Mouse (Mus musculus): ENCODE results near the gene Afg3l1. TPM values are rescaled to one million over a fixed set of nuclear protein-coding genes. Genes with fewer than 3 reads are reported as not detected.
"Not testable (repeated sequence)": the region's sequence is repeated elsewhere in the genome, so short reads cannot be mapped to it uniquely, and the experiment has no call there.

The Afg3l1 gene
- polyA plus RNA-seq, 1 experiment = 22.8 TPM

GRCm38 (mm10) chr8:123452149-123452548 lies 25.6 kb upstream of the Afg3l1 start:
- Histone ChIP-seq H3K27ac (ENCODE audit: control insufficient read depth, insufficient read depth, low read depth, low read length, poor library complexity) (no peak overlapping the region), H3K4me1 (ENCODE audit: control insufficient read depth, insufficient read depth, low read length) (peaks cover 10% of the 10 kb centered on the region), H3K4me3 (replicated peaks; ENCODE audit: control insufficient read depth, low read depth, low read length) (no peak overlapping the region)
- WGBS = 8% methylated on average over 4 of the region's 4 CpGs
- no peak for TF ChIP-seq POLR2A (IDR thresholded peaks at IDR 0.05; ENCODE audit: borderline replicate concordance, control insufficient read depth, low read depth, low read length)
- TF ChIP-seq CTCF (IDR thresholded peaks at IDR 0.05; ENCODE audit: control insufficient read depth, insufficient read depth, low read length) = no peak

GRCm38 (mm10) chr8:123453291-123453690 lies 24.4 kb upstream of the Afg3l1 start:
- peaks cover 9% of the 10 kb centered on the region for H3K4me1 ChIP-seq (ENCODE audit: control insufficient read depth, insufficient read depth, low read length)
- no peak overlapping the region for H3K4me3 ChIP-seq (replicated peaks; ENCODE audit: control insufficient read depth, low read depth, low read length)
- TF ChIP-seq CTCF (IDR thresholded peaks at IDR 0.05; ENCODE audit: control insufficient read depth, insufficient read depth, low read length) (no peak), POLR2A (IDR thresholded peaks at IDR 0.05; ENCODE audit: borderline replicate concordance, control insufficient read depth, low read depth, low read length) (no peak)
- H3K27ac ChIP-seq (ENCODE audit: control insufficient read depth, insufficient read depth, low read depth, low read length, poor library complexity) = no peak overlapping the region
- 63% methylated on average over 7 of the region's 7 CpGs for WGBS

DNA sequence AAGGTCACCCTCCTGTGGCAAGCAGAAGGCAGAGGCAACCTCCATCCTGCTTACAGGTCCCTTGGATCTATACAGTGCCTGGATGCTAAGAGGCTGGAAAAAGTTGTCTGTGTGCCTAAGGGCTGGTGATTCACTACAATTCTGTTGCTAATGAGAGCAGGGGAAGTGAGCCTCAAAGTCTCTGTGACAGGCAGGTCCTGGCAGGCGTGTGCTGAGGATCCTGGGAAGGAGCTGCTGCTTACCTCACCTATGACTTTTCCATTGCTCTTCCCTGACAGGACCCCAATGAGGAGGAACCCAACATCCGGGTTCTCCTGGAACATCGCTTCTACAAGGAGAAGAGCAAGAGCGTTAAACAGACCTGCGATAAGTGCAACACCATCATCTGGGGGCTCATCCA lies 23.8 kb upstream of the Afg3l1 start:
- TF ChIP-seq CTCF (IDR thresholded peaks at IDR 0.05; ENCODE audit: control insufficient read depth, insufficient read depth, low read length) = no peak
- no peak for TF ChIP-seq POLR2A (IDR thresholded peaks at IDR 0.05; ENCODE audit: borderline replicate concordance, control insufficient read depth, low read depth, low read length)
- Histone ChIP-seq H3K4me1 (ENCODE audit: control insufficient read depth, insufficient read depth, low read length) (peaks cover 9% of the 10 kb centered on the region), H3K4me3 (replicated peaks; ENCODE audit: control insufficient read depth, low read depth, low read length) (no peak overlapping the region), H3K27ac (ENCODE audit: control insufficient read depth, insufficient read depth, low read depth, low read length, poor library complexity) (peak overlapping the region; percentile 0; the same call in 1 of the 2 replicates)
- 85% methylated on average over 5 of the region's 5 CpGs for WGBS

GRCm38 (mm10) chr8:123454559-123454958 lies 23.1 kb upstream of the Afg3l1 start:
- no peak overlapping the region for H3K27ac ChIP-seq (ENCODE audit: control insufficient read depth, insufficient read depth, low read depth, low read length, poor library complexity)
- TF ChIP-seq POLR2A (IDR thresholded peaks at IDR 0.05; ENCODE audit: borderline replicate concordance, control insufficient read depth, low read depth, low read length) = no peak
- WGBS = 48% methylated on average over 6 of the region's 6 CpGs
- peaks cover 9% of the 10 kb centered on the region for H3K4me1 ChIP-seq (ENCODE audit: control insufficient read depth, insufficient read depth, low read length)
- no peak overlapping the region for H3K4me3 ChIP-seq (replicated peaks; ENCODE audit: control insufficient read depth, low read depth, low read length)

GRCm38 (mm10) chr8:123463651-123464050 lies 14.1 kb upstream of the Afg3l1 start:
- Histone ChIP-seq H3K4me3 (replicated peaks; ENCODE audit: control insufficient read depth, low read depth, low read length) (no peak overlapping the region), H3K27ac (ENCODE audit: control insufficient read depth, insufficient read depth, low read depth, low read length, poor library complexity) (no peak overlapping the region), H3K4me1 (ENCODE audit: control insufficient read depth, insufficient read depth, low read length) (no peaks in the 10 kb centered on the region)
- no peak for TF ChIP-seq POLR2A (IDR thresholded peaks at IDR 0.05; ENCODE audit: borderline replicate concordance, control insufficient read depth, low read depth, low read length)
- no peak for TF ChIP-seq CTCF (IDR thresholded peaks at IDR 0.05; ENCODE audit: control insufficient read depth, insufficient read depth, low read length)
- 87% methylated on average over 4 of the region's 4 CpGs for WGBS

DNA sequence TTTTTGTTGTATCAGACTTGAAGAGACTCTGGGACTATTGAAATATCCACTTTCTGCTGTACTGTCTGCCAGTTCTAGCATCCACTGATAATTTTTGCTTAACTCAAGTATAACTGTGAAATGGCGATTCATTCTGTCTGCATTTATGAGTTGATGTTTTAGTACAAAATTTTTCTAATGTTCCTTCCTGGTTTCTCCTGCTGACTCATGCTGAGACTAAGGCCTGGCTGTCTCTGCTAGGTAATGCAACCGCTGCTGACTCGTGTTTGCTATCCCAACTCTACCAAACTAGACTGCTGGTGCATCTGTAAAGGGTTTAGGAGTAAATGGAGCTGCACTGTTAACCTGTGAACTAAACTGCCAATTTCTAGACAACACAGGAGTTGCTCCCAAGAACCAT lies 10.2 kb upstream of the Afg3l1 start:
- TF ChIP-seq POLR2A (IDR thresholded peaks at IDR 0.05; ENCODE audit: borderline replicate concordance, control insufficient read depth, low read depth, low read length) = no peak
- TF ChIP-seq CTCF (IDR thresholded peaks at IDR 0.05; ENCODE audit: control insufficient read depth, insufficient read depth, low read length) = no peak
- no peak overlapping the region for H3K4me3 ChIP-seq (replicated peaks; ENCODE audit: control insufficient read depth, low read depth, low read length)
- H3K4me1 ChIP-seq (ENCODE audit: control insufficient read depth, insufficient read depth, low read length) = no peaks in the 10 kb centered on the region
- 17% methylated on average over 3 of the region's 3 CpGs for WGBS
- H3K27ac ChIP-seq (ENCODE audit: control insufficient read depth, insufficient read depth, low read depth, low read length, poor library complexity) = no peak overlapping the region

GRCm38 (mm10) chr8:123472991-123473390 lies 4.7 kb upstream of the Afg3l1 start:
- H3K27ac ChIP-seq (ENCODE audit: control insufficient read depth, insufficient read depth, low read depth, low read length, poor library complexity); H3K4me1 ChIP-seq (ENCODE audit: control insufficient read depth, insufficient read depth, low read length); H3K4me3 ChIP-seq (replicated peaks; ENCODE audit: control insufficient read depth, low read depth, low read length): not testable (repeated sequence)
- WGBS = 84% methylated on average over 6 of the region's 6 CpGs

DNA sequence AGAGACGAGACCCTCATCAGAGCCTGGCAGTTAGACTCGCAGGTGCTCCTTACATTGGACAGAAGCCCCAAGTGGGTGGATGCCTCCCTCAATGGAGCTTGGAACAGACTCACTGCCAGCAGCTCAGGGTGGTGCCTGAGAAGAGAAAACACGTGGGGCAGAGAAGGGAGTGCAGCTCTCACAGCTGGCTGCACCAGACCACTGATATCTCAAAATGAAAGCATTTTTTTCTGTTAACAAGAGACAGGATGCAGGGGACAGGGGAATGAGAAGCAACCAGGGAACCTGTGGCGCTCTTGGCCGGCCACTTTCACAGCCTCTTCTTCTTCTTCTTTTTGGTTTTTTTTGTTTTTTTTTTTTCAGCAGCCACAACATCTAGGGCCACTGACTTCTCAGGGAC lies 3.2 kb upstream of the Afg3l1 start:
- H3K4me1 ChIP-seq (ENCODE audit: control insufficient read depth, insufficient read depth, low read length); H3K27ac ChIP-seq (ENCODE audit: control insufficient read depth, insufficient read depth, low read depth, low read length, poor library complexity); H3K4me3 ChIP-seq (replicated peaks; ENCODE audit: control insufficient read depth, low read depth, low read length): not testable (repeated sequence)
- 7% methylated on average over 5 of the region's 5 CpGs for WGBS

- peak overlapping the region; percentile 84 for H3K4me3 ChIP-seq (replicated peaks; ENCODE audit: control insufficient read depth, low read depth, low read length)
- no peak for TF ChIP-seq POLR2A (IDR thresholded peaks at IDR 0.05; ENCODE audit: borderline replicate concordance, control insufficient read depth, low read depth, low read length)
- no peak for TF ChIP-seq CTCF (IDR thresholded peaks at IDR 0.05; ENCODE audit: control insufficient read depth, insufficient read depth, low read length)
- peak overlapping the region; percentile 86 for H3K27ac ChIP-seq (ENCODE audit: control insufficient read depth, insufficient read depth, low read depth, low read length, poor library complexity)
- H3K4me1 ChIP-seq (ENCODE audit: control insufficient read depth, insufficient read depth, low read length) = no peaks in the 10 kb centered on the region; the same call in 1 of the 2 replicates
- 10% methylated on average over 34 of the region's 34 CpGs for WGBS
Measured at GRCm38 (mm10) chr8:123476911-123477736, 579 bp upstream of the Afg3l1 start.

All from bone marrow, adult 2 months (tissue).